Mouse (Mus musculus): Measurements from ENCODE around the gene Tmem132a. TPM values are rescaled to one million over a fixed set of nuclear protein-coding genes. Genes with fewer than 3 reads are reported as not detected.

The Tmem132a gene
- total and polyA plus RNA-seq, 2 experiments from 2014 or later: 184 to 362 TPM

- Histone ChIP-seq H3K9me3 (ENCODE audit: low read length) (no peaks in the 10 kb centered on the region), H3K36me3 (ENCODE audit: insufficient read depth) (peaks cover 60% of the 10 kb centered on the region), H3K27ac (ENCODE audit: low read depth, low read length) (peak overlapping the region; percentile 29; the same call in 1 of the 2 replicates), H3K27me3 (ENCODE audit: insufficient read depth, low read length) (no peaks in the 10 kb centered on the region), H3K4me1 (ENCODE audit: insufficient read depth) (no peaks in the 10 kb centered on the region), H3K4me2 (ENCODE audit: low read depth) (no peak overlapping the region), H3K9ac (no peak overlapping the region), H3K4me3 (ENCODE audit: low read depth, low read length) (no peak overlapping the region)
- DNase-seq (no peak), ATAC-seq (no peak)
- 87% methylated on average over 5 of the region's 5 CpGs for WGBS
- no peak for TF ChIP-seq CTCF (IDR thresholded peaks at IDR 0.05; ENCODE audit: low read depth)
Measured at GRCm38 (mm10) chr19:10905728-10906000, 35.9 kb upstream of the Tmem132a start.

DNA sequence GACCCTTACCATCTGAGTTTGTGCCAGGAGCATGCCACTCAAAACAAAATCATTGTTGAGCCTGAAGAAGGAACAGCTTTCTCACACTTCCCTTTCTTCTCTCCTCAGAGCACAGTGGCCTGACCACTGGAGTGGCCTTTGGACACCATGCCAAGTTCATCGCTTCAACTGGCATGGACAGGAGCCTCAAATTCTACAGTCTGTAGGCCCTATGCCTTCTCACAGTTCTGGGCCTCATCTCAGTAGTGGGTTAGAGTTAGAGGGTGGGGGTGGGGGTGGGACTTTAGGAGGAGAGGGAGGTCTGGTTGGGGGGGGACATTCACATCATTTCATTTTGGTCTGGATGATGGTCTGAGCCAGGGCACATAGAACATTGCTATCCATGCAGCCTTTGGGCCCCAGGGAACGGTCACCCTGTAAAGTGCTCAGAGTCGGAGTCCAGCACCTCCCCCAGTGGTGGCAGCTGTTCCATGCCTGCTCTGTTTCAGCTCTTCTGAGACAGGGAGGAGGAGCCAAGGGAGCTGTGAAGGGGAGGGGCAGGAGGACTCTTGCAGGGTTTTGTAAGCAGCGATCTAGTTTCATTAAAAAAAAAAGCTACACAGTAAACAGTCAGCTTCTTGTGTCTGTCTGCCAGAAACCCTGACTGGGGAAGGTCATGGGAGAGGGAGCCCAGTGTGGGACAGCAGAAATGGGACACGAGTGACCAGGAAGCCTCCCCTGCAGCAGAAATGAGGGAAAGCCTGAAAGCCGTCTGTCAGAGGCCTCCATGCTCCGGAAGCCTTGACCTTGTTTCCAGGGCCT is 35.4 kb upstream of the Tmem132a start:
- WGBS: 60% methylated on average over 7 of the region's 7 CpGs
- H3K27me3 ChIP-seq (ENCODE audit: insufficient read depth, low read length): no peaks in the 10 kb centered on the region
- H3K4me2 ChIP-seq (ENCODE audit: low read depth): no peak overlapping the region
- no peak for TF ChIP-seq CTCF (IDR thresholded peaks at IDR 0.05; ENCODE audit: low read depth)
- H3K27ac ChIP-seq (ENCODE audit: low read depth, low read length): no peak overlapping the region
- H3K9ac ChIP-seq: no peak overlapping the region
- ATAC-seq (peak; percentile 60), DNase-seq (no peak)
- H3K4me1 ChIP-seq (ENCODE audit: insufficient read depth): no peaks in the 10 kb centered on the region
- no peaks in the 10 kb centered on the region for H3K9me3 ChIP-seq (ENCODE audit: low read length)
- H3K4me3 ChIP-seq (ENCODE audit: low read depth, low read length): no peak overlapping the region
- H3K36me3 ChIP-seq (ENCODE audit: insufficient read depth): peaks cover 66% of the 10 kb centered on the region

DNA sequence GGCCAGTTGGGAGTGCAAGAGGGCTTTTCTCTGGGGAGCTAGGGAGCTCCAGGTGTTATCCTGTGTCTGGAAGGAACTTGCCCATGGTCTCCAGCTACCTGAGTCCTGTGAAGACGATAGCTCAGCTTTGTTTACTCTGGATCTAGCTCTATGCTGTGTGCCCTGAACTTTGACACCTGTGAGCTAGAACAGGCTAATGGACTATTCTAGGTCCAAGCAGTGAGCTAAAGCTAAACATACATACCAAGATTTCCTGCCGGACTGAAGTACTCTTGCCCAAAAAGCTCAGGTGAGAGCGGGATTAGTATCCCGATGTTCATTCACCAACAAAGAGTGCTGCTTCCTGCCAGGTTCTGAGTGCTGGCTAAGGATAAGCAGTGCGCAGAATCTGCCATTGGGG is 34.8 kb upstream of the Tmem132a start:
- DNase-seq (no peak), ATAC-seq (no peak)
- peaks cover 72% of the 10 kb centered on the region for H3K36me3 ChIP-seq (ENCODE audit: insufficient read depth)
- H3K9me3 ChIP-seq (ENCODE audit: low read length): no peaks in the 10 kb centered on the region
- no peak for TF ChIP-seq CTCF (IDR thresholded peaks at IDR 0.05; ENCODE audit: low read depth)
- no peak overlapping the region for H3K4me3 ChIP-seq (ENCODE audit: low read depth, low read length)
- no peak overlapping the region for H3K27ac ChIP-seq (ENCODE audit: low read depth, low read length)
- H3K27me3 ChIP-seq (ENCODE audit: insufficient read depth, low read length): no peaks in the 10 kb centered on the region
- no peak overlapping the region for H3K4me2 ChIP-seq (ENCODE audit: low read depth)
- H3K4me1 ChIP-seq (ENCODE audit: insufficient read depth): no peaks in the 10 kb centered on the region
- H3K9ac ChIP-seq: no peak overlapping the region
- WGBS: 85% methylated on average over 5 of the region's 5 CpGs

DNA sequence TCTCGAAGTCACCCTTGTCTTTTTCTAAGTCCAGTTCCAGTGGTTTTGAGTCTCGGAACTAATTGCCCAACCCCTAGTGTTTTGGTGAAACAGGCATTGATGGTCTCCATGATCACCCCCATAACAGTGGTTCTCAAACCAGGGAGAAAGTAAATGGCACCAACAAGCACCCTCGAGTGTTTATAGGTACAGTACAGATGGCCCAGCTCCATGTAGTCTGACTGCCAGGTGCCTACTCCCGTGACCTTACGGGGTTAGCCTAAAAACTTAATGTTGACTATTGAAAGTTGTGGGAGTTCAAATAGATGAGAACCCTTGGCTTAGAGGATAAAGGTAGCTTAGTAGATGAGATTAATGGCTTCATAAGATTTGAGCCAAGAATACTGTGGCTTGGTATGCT is 31.3 kb upstream of the Tmem132a start:
- Histone ChIP-seq H3K4me1 (ENCODE audit: insufficient read depth) (peaks cover 9% of the 10 kb centered on the region), H3K36me3 (ENCODE audit: insufficient read depth) (peaks cover 85% of the 10 kb centered on the region), H3K9ac (no peak overlapping the region), H3K9me3 (ENCODE audit: low read length) (no peaks in the 10 kb centered on the region), H3K4me3 (ENCODE audit: low read depth, low read length) (no peak overlapping the region), H3K27ac (ENCODE audit: low read depth, low read length) (no peak overlapping the region), H3K4me2 (ENCODE audit: low read depth) (no peak overlapping the region), H3K27me3 (ENCODE audit: insufficient read depth, low read length) (no peaks in the 10 kb centered on the region)
- TF ChIP-seq CTCF (IDR thresholded peaks at IDR 0.05; ENCODE audit: low read depth): no peak
- WGBS: 97% methylated on average over 5 of the region's 5 CpGs
- DNase-seq (no peak), ATAC-seq (no peak)

DNA sequence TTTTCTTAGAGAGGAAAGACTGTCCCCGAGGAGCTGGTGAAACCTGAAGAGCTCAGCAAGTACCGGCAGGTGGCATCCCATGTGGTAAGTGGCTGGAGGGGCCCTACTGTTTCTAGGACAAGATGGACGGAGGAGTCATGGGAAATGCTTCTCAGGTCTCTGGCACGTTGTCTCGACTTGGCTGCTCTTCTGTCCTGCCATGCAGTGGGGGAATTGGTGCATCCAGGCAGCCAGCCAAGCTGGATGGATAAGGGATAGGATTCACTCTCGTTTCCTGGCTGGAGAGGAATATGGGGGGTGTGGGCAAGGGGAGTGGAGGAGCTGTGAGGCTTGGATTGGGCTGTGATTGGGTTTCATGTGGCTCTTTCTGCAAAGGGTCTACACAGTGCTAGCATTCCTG is 30.6 kb upstream of the Tmem132a start:
- Histone ChIP-seq H3K4me3 (ENCODE audit: low read depth, low read length) (no peak overlapping the region), H3K4me2 (ENCODE audit: low read depth) (no peak overlapping the region), H3K4me1 (ENCODE audit: insufficient read depth) (peaks cover 12% of the 10 kb centered on the region), H3K27ac (ENCODE audit: low read depth, low read length) (no peak overlapping the region), H3K9ac (no peak overlapping the region), H3K36me3 (ENCODE audit: insufficient read depth) (peaks cover 77% of the 10 kb centered on the region), H3K27me3 (ENCODE audit: insufficient read depth, low read length) (no peaks in the 10 kb centered on the region), H3K9me3 (ENCODE audit: low read length) (no peaks in the 10 kb centered on the region)
- ATAC-seq: no peak
- WGBS: 67% methylated on average over 6 of the region's 6 CpGs
- no peak for DNase-seq
- TF ChIP-seq CTCF (IDR thresholded peaks at IDR 0.05; ENCODE audit: low read depth): no peak

- H3K27ac ChIP-seq (ENCODE audit: low read depth, low read length): no peak overlapping the region
- 87% methylated on average over 8 of the region's 8 CpGs for WGBS
- no peak overlapping the region for H3K4me2 ChIP-seq (ENCODE audit: low read depth)
Measured at GRCm38 (mm10) chr19:10897491-10897890, 27.8 kb upstream of the Tmem132a start.

DNA sequence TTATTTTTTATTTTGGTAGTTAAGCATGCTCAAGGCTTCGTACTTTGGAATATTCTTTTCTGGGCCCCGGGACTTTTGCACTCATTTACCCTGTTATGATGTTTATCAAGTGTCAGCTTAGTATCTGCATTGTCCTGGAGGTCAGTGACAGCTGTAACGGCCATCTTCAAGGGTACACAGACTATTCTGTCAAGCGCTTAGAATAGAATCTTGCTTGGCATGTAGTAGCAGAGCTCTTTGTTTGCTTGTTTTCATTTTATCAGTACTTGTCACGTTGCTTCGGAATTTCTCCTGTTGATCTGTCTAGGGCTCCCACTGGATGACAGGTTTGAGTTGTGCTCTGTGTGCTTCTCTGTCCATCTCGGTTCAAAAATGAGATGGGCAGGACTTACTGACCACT is 27.1 kb upstream of the Tmem132a start:
- Histone ChIP-seq H3K4me2 (ENCODE audit: low read depth) (peak overlapping the region; percentile 79), H3K27me3 (ENCODE audit: insufficient read depth, low read length) (no peaks in the 10 kb centered on the region), H3K36me3 (ENCODE audit: insufficient read depth) (peaks cover 44% of the 10 kb centered on the region), H3K4me1 (ENCODE audit: insufficient read depth) (peaks cover 12% of the 10 kb centered on the region), H3K9me3 (ENCODE audit: low read length) (no peaks in the 10 kb centered on the region), H3K9ac (peak overlapping the region; percentile 91; the same call in 1 of the 2 replicates), H3K4me3 (ENCODE audit: low read depth, low read length) (no peak overlapping the region; the same call in 1 of the 2 replicates), H3K27ac (ENCODE audit: low read depth, low read length) (no peak overlapping the region)
- DNase-seq (no peak), ATAC-seq (no peak)
- 82% methylated on average over 7 of the region's 7 CpGs for WGBS
- no peak for TF ChIP-seq CTCF (IDR thresholded peaks at IDR 0.05; ENCODE audit: low read depth)

More at GRCm38 (mm10) chr19:10897491-10897890, 27.8 kb upstream of the Tmem132a start:
- Histone ChIP-seq H3K4me1 (ENCODE audit: insufficient read depth) (peaks cover 12% of the 10 kb centered on the region), H3K9me3 (ENCODE audit: low read length) (no peaks in the 10 kb centered on the region), H3K4me3 (ENCODE audit: low read depth, low read length) (no peak overlapping the region), H3K9ac (no peak overlapping the region), H3K27me3 (ENCODE audit: insufficient read depth, low read length) (no peaks in the 10 kb centered on the region), H3K36me3 (ENCODE audit: insufficient read depth) (peaks cover 51% of the 10 kb centered on the region)
- DNase-seq: no peak
- no peak for TF ChIP-seq CTCF (IDR thresholded peaks at IDR 0.05; ENCODE audit: low read depth)
- no peak for ATAC-seq
